Mouse (Mus musculus) forebrain, embryonic 15.5 days (tissue): ENCODE results near the gene Depdc5. TPM values are rescaled to one million over a fixed set of nuclear protein-coding genes. Genes with fewer than 3 reads are reported as not detected.
"Not testable (repeated sequence)": the region's sequence is repeated elsewhere in the genome, so short reads cannot be mapped to it uniquely, and the experiment has no call there.

Experiments used
- ATAC-seq: fragments of 200-750 bp; cut with Nextera tagmentation; replicated peaks from 2 replicates; pipeline ENCODE4 v1.8.0; 2017; ENCODE audit warnings: mild to moderate bottlenecking, moderate TSS enrichment, moderate library complexity
- H3K27ac ChIP-seq: fragments of 300-500 bp; sonication (generic); replicated peaks from 2 replicates; pipeline ENCODE4 v1.5.1; 2015; ENCODE audit warnings: mild to moderate bottlenecking, inconsistent platforms
- H3K27me3 ChIP-seq: fragments of 300-500 bp; sonication (generic); 2 replicates; pipeline ENCODE4 v1.6.1; 2015; ENCODE audit warnings: inconsistent platforms
- H3K36me3 ChIP-seq: fragments of 300-500 bp; sonication (generic); 2 replicates; pipeline ENCODE4 v1.6.1; 2015; ENCODE audit warnings: mild to moderate bottlenecking, inconsistent platforms
- H3K4me1 ChIP-seq: fragments of 300-500 bp; sonication (generic); 2 replicates; pipeline ENCODE4 v1.6.1; 2015; ENCODE audit warnings: inconsistent platforms
- H3K4me2 ChIP-seq: fragments of 300-500 bp; sonication (generic); replicated peaks from 2 replicates; pipeline ENCODE4 v1.6.1; 2015; ENCODE audit warnings: mild to moderate bottlenecking, inconsistent platforms
- H3K4me3 ChIP-seq: fragments of 300-500 bp; sonication (generic); 2 replicates; pipeline ENCODE4 v1.5.1; 2015; ENCODE audit warnings: mild to moderate bottlenecking, inconsistent platforms
- H3K9ac ChIP-seq: fragments of 300-500 bp; sonication (generic); replicated peaks from 2 replicates; pipeline ENCODE4 v1.6.1; 2015; ENCODE audit warnings: mild to moderate bottlenecking, inconsistent platforms
- H3K9me3 ChIP-seq: fragments of 300-500 bp; sonication (generic); 2 replicates; pipeline ENCODE4 v1.6.1; 2016; ENCODE audit warnings: inconsistent platforms
- WGBS: fragments of 180-500 bp; shearing (Covaris S2); methylation state at CpG from one replicate; pipeline ENCODE4 v1.1.7; 2015; ENCODE audit warnings: mixed read lengths; 5-methylcytosine and 5-hydroxymethylcytosine counted together
- polyA plus RNA-seq: library from polyadenylated mRNA; unstranded; fragments of >200 nt; fragmentation: Nextera tagmentation; extraction: Ambion mirVana; gene quantifications from 2 replicates; pipeline ENCODE4 v1.2.1, GENCODE M21; 2015

Gene Depdc5
- 35.6 and 35.7 TPM in 2 replicates for polyA plus RNA-seq

DNA sequence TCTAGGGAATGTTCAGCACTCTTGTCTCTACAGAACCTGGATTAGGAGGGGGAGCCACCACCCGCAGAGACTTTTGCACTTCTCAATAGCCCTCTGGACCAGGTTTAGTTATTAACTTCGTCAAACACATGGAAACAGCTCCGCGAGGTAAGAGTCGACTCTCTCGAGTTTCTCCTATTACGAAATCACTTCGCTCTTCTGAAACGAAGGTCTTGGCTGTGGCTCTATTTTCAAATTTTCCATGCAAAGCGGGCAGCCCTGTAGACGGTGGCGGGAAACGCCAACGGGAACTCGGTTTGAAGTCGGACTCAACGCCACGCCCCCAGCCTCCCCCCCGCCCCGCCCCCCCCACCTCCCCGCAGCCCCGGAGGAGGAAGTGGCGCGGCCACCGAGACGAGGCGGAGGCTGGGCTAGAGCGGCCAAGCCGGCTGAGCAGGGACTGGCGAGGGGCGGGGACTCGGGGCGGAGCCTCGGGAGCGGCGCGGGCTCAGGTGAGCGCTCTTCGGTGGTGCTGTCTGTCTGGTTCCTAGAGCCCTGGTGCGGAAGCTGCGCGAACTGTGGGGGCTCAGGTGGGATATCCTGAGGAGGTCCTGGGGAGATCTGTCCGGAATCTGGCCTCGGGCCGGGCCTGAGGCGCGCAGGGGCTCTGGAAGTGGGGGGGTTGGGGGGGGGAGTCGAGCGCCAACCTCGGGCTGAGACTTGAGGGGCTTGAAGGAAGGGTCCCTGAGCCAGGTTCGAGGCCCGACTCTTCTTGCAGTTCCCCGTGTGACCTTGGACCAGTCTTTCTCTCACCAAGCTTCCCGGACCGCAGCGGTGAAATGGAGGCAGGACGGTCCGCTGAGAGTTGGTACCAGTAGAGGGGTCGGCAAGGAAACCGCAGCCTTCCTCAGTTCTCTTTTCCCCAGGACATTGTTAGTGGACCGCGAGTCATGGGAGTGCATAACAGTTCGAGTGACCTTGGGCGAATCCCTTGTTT is at the start of gene Depdc5:
TSS of gene Depdc5 (plus strand) at position 449 of the 976 bp plus-strand sequence.
- peaks cover 14% of the 10 kb centered on the region for H3K36me3 ChIP-seq
- peak within 1 kb of the TSS; percentile 69 for H3K9ac ChIP-seq
- H3K4me2 ChIP-seq, result peak within 1 kb of the TSS; percentile 64
- H3K27ac ChIP-seq, result peak within 1 kb of the TSS; percentile 65
- H3K9me3 ChIP-seq, result no peaks in the 10 kb centered on the region
- no peaks in the 10 kb centered on the region for H3K27me3 ChIP-seq
- peak; percentile 99 for ATAC-seq
- peak within 1 kb of the TSS; percentile 65 for H3K4me3 ChIP-seq
- WGBS, result under 1% methylated on average over 57 of the region's 64 CpGs
- peaks cover 15% of the 10 kb centered on the region for H3K4me1 ChIP-seq

DNA sequence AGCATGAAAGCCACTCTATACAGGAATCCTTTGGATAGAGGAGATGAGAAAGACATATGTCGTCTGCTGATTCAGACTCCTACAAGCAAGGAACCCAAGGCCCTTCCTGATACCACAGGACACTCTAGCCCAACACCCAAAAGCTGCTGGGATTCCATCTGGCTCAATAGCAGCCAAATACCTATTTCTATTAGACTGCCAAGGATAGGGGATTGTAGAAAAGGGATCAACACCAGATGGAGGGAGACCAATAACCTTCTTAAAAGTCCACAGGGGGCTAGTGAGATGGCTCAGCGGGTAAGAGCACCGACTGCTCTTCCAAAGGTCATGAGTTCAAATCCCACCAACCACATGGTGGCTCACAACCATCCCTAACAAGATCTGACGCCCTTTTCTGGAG is 48.1 kb upstream of the Depdc5 start:
- H3K27me3 ChIP-seq, result no peaks in the 10 kb centered on the region
- H3K36me3 ChIP-seq, result peaks cover 61% of the 10 kb centered on the region
- H3K4me2 ChIP-seq, result no peak overlapping the region
- H3K4me1 ChIP-seq, result no peaks in the 10 kb centered on the region
- H3K9me3 ChIP-seq, result no peaks in the 10 kb centered on the region
- H3K27ac ChIP-seq, result no peak overlapping the region
- WGBS, result 96% methylated on average over 4 of the region's 4 CpGs
- ATAC-seq, result no peak
- H3K9ac ChIP-seq, result no peak overlapping the region
- H3K4me3 ChIP-seq, result no peak overlapping the region

DNA sequence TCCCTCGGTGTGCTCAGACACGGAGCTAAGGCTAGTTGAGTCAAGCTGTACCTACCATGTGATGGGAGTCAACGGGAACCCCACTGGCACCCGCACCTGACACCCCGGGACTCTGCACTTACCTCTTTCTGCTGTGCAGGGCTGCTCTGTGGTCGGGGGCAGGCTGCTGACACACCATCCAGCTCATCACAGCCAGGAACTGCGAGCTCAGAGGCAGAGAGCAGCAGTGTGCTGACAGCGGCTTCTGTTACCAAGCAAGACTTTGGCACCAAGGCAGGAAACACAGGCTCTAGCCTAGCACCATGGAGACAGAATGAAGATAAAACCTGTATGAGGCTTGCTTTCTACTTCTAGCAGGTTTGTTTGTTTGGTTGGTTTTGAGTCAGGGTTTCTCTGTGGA is 43.0 kb upstream of the Depdc5 start:
- no peak for ATAC-seq
- H3K36me3 ChIP-seq, result peaks cover 49% of the 10 kb centered on the region
- no peaks in the 10 kb centered on the region for H3K4me1 ChIP-seq
- H3K9ac ChIP-seq, result no peak overlapping the region
- no peaks in the 10 kb centered on the region for H3K27me3 ChIP-seq
- no peak overlapping the region for H3K27ac ChIP-seq
- no peak overlapping the region for H3K4me3 ChIP-seq
- 95% methylated on average over 8 of the region's 8 CpGs for WGBS
- no peak overlapping the region for H3K4me2 ChIP-seq
- H3K9me3 ChIP-seq, result no peaks in the 10 kb centered on the region

DNA sequence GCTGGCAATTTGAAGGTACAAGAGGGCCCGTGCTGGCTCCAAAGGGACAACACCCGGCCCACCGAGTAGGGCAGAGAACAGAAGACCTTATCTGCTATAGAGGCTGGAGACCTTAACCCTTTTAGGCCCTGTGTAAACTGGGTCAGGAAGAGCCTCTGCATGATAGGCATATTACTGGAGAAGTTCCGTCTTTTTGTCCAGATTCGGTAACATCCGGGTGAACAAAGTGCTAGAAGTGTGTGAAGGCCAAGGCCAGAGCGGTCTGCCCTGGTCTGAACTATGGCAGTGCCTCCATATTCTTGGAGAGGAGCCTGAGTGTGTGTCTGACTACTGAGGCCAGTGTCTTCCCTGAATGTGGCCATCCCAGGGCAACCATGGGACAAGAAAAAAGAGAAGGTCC is 36.5 kb upstream of the Depdc5 start, which contains the start of gene Gm20671:
TSS of gene Gm20671 (minus strand) at position 101 of the 400 bp plus-strand sequence.
- H3K27me3 ChIP-seq, result no peaks in the 10 kb centered on the region
- no peak within 1 kb of the TSS for H3K4me2 ChIP-seq
- no peak for ATAC-seq
- H3K4me3 ChIP-seq, result no peak within 1 kb of the TSS
- H3K9ac ChIP-seq, result no peak within 1 kb of the TSS
- H3K27ac ChIP-seq, result no peak within 1 kb of the TSS
- WGBS, result 93% methylated on average over 7 of the region's 7 CpGs
- no peaks in the 10 kb centered on the region for H3K4me1 ChIP-seq
- H3K9me3 ChIP-seq, result no peaks in the 10 kb centered on the region
- peaks cover 64% of the 10 kb centered on the region for H3K36me3 ChIP-seq

DNA sequence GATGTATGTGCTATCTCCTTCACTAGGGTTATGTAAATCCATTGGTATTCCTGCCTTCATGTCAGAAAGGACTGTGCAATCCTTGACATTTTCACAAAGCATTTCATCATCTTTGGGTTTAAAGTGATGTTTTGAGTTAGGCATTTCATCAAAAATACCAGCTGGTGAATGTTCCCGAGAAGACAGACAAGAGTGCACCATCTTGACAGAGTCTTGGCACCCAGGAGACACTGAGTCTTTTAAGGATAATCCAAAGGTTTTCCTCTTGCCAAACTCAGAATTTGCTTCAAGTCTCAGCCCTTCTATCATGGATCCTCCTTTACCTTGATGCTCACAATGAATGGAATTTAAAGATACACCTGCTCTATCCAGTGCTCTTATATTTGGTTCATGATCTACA is 34.7 kb upstream of the Depdc5 start:
- 90% methylated on average over 1 of the region's 1 CpGs for WGBS
- not testable (repeated sequence) for H3K9ac ChIP-seq, ATAC-seq, H3K4me3 ChIP-seq, H3K9me3 ChIP-seq, H3K4me1 ChIP-seq, H3K27ac ChIP-seq, H3K27me3 ChIP-seq, H3K4me2 ChIP-seq
- H3K36me3 ChIP-seq, result peaks cover 78% of the 10 kb centered on the region

DNA sequence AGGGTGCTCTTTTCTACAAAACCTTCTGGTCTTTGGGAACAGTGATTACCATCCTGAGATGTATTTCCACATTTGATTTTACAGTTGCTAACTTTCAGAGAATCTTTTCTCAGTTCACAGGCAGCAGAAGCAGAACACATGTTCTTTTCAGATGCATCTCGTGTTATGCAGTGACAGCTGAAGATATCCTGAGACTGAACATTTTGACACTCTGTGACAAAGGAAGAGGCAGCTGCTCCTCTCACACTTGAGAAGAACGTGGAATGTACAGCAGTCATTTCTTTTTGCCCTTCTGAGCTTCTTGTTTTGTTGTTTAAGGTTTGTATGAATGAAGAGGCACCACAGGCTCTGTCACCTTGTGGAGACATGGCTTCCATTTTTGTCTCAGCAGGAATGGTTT is 33.4 kb upstream of the Depdc5 start:
- no peak overlapping the region for H3K4me3 ChIP-seq
- peaks cover 86% of the 10 kb centered on the region for H3K36me3 ChIP-seq
- no peaks in the 10 kb centered on the region for H3K27me3 ChIP-seq
- no peak overlapping the region for H3K27ac ChIP-seq
- WGBS, result 88% methylated on average over 2 of the region's 2 CpGs
- H3K4me2 ChIP-seq, result no peak overlapping the region
- no peak for ATAC-seq
- H3K9me3 ChIP-seq, result no peaks in the 10 kb centered on the region
- no peaks in the 10 kb centered on the region for H3K4me1 ChIP-seq
- H3K9ac ChIP-seq, result no peak overlapping the region

DNA sequence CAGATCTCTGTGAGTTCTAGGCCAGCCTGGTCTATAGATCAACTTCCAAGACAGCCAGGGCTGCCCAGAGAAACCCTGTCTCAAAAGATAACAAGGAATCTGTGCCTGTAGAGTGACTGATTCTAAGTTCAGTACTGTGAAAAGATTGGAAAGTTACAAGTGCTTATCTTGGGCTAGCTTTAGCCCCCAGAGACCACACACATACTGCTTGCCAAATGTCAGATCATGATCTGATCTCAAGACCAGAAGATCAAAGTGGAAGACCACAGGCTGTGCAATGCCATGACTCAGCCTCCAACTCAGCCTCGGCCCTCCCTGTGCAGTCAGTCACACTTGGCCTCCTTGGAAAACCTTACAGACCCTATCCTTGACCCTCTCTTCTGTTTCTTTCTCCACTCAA is 29.0 kb upstream of the Depdc5 start:
- H3K36me3 ChIP-seq, result peaks cover 77% of the 10 kb centered on the region

DNA sequence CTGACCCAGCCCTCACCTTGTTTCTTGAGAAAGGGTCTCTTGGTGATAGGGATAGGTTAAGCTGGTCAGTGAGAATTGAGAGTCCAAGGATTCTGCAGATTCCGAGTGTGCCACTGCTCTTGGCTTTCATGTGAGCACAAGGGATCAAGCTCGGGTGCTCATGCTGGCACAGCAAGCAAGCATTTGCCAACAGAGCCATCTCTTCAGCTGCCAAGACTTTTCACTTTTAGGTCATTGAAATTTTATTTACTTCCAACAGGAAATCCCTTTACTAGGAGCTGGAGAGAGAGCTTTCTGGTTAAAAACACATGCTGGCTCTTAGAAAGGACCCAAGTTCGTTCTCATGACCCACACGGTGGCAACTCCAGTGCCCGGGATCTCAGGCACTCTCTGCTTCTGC is 26.5 kb upstream of the Depdc5 start:
- H3K36me3 ChIP-seq, result peaks cover 74% of the 10 kb centered on the region
- WGBS, result 93% methylated on average over 5 of the region's 5 CpGs
- H3K4me2 ChIP-seq, result no peak overlapping the region
- H3K27ac ChIP-seq, result no peak overlapping the region
- no peaks in the 10 kb centered on the region for H3K4me1 ChIP-seq
- no peak for ATAC-seq
- no peak overlapping the region for H3K9ac ChIP-seq
- no peaks in the 10 kb centered on the region for H3K27me3 ChIP-seq
- no peaks in the 10 kb centered on the region for H3K9me3 ChIP-seq
- H3K4me3 ChIP-seq, result no peak overlapping the region

More for the DNA sequence above, 29.0 kb upstream of the Depdc5 start:
- no peak overlapping the region for H3K4me3 ChIP-seq
- H3K4me2 ChIP-seq, result no peak overlapping the region
- H3K27me3 ChIP-seq, result no peaks in the 10 kb centered on the region
- H3K9me3 ChIP-seq, result no peaks in the 10 kb centered on the region
- 100% methylated on average over 1 of the region's 1 CpGs for WGBS
- H3K27ac ChIP-seq, result no peak overlapping the region
- ATAC-seq, result no peak
- no peak overlapping the region for H3K9ac ChIP-seq
- no peaks in the 10 kb centered on the region for H3K4me1 ChIP-seq

DNA sequence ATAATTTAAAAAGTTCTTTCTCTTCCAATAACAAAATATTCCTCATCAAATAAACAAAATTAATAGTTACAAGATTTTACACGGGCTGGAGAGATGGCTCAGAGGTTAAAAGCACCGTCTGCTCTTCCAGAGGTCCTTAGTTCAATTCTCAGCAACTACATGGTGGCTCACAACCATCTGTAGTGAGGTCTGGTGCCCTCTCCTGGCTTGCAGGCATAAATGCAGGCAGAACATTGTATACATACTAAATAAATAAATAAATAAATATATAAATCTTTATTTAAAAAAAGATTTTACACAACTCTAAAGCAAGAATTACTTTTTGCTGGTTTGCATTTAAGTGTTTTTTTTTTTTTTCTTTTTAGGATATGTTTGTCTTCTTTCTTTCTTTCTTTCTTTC is 23.5 kb upstream of the Depdc5 start:
- Histone ChIP-seq H3K4me2 (no peak overlapping the region), H3K36me3 (peaks cover 79% of the 10 kb centered on the region), H3K27me3 (no peaks in the 10 kb centered on the region), H3K27ac (no peak overlapping the region), H3K4me1 (no peaks in the 10 kb centered on the region), H3K9ac (no peak overlapping the region), H3K9me3 (no peaks in the 10 kb centered on the region), H3K4me3 (no peak overlapping the region)
- WGBS, result 92% methylated on average over 2 of the region's 2 CpGs
- no peak for ATAC-seq

DNA sequence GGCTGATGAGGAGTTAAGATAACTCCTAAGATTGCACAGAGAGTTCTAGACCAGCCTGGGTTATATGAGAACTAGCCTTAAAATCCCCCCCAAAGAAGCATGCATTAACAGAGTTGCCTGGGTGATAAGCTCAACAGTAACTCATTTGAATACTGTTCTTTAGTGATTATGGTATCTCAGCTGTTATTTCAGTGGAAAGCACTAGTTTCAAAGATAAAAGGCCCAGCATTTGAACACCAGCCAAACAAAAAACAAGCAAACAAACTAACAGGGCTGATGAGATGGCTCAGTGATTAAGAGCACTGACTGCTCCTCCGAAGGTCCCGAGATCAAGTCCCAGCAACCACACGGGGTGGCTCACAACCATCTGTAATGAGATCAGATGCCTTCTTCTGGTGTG is 14.3 kb upstream of the Depdc5 start:
- 93% methylated on average over 3 of the region's 3 CpGs for whole genome bisulfite sequencing
- no peak overlapping the region for H3K9ac ChIP-seq
- peaks cover 30% of the 10 kb centered on the region for H3K4me1 ChIP-seq
- no peak overlapping the region for H3K27ac ChIP-seq
- no peak overlapping the region for H3K4me2 ChIP-seq
- H3K9me3 ChIP-seq, result no peaks in the 10 kb centered on the region
- no peaks in the 10 kb centered on the region for H3K27me3 ChIP-seq
- peaks cover 35% of the 10 kb centered on the region for H3K36me3 ChIP-seq
- H3K4me3 ChIP-seq, result no peak overlapping the region
- ATAC-seq, result no peak

DNA sequence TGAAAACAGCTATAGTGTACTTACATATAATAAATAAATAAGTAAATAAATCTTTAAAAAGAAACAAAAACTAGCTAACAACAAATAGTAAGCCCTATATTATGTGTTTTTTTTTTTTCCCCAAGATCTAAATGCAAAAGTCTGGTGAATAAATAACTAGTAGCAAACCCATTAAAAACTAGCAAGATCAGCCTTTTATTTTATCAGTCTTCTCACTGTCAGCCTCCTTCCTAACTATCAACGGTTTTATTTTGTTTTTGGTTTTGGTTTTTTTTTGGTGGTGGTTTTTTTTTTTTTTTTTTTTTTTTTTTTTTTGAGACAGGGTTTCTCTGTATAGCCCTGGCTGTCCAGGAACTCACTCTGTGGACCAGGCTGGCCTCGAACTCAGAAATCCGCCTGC is 13.9 kb upstream of the Depdc5 start:
- Histone ChIP-seq H3K36me3 (peaks cover 31% of the 10 kb centered on the region), H3K4me1 (peaks cover 33% of the 10 kb centered on the region)
- H3K9ac ChIP-seq, H3K27ac ChIP-seq, H3K4me2 ChIP-seq, H3K9me3 ChIP-seq, H3K4me3 ChIP-seq, ATAC-seq, H3K27me3 ChIP-seq: not testable (repeated sequence)
- WGBS, result 87% methylated on average over 3 of the region's 3 CpGs

DNA sequence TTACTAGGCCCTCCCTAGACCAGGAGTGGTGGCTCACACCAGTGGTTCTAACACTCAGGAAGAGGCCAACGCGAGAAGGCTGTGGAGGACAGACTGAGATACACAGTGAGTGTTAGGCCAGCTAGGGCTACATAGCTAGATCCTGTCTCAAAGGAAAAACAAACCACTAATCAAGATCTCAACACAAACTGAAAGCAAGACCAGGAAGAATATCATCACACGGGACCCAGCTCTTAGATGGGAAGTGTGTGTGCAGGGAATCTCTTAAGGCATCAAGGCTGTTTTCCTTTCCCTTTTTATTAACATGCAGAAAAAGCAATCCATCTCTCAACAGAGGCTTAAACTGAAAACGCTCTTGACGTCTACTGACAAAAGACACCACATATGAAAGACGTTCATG is 11.5 kb upstream of the Depdc5 start:
- H3K27me3 ChIP-seq, result no peaks in the 10 kb centered on the region
- H3K4me1 ChIP-seq, result peaks cover 34% of the 10 kb centered on the region
- no peak for ATAC-seq
- WGBS, result 66% methylated on average over 6 of the region's 6 CpGs
- H3K9ac ChIP-seq, result peak overlapping the region; percentile 33; the same call in 1 of the 2 replicates
- peak overlapping the region; percentile 62 for H3K4me2 ChIP-seq
- H3K27ac ChIP-seq, result 0 out of 2 replicates have a peak overlapping the region, but pooled peaks have one; percentile 15
- peaks cover 13% of the 10 kb centered on the region for H3K36me3 ChIP-seq
- no peaks in the 10 kb centered on the region for H3K9me3 ChIP-seq
- peak overlapping the region; percentile 91 for H3K4me3 ChIP-seq
